Mouse (Mus musculus) hindbrain, postnatal 0 days (tissue): ENCODE data around the gene Apba1. TPM values are rescaled to one million over a fixed set of nuclear protein-coding genes. Genes with fewer than 3 reads are reported as not detected.
A peak's percentile ranks its signal among the peaks of the same experiment; 100 is the strongest.

Experiments
- ATAC-seq: fragments of 200-750 bp; cut with Nextera tagmentation; 2 replicates; pipeline ENCODE4 v1.8.0; 2017; ENCODE audit warnings: mild to moderate bottlenecking, moderate TSS enrichment, moderate library complexity
- DNase-seq: peaks from one replicate; pipeline ENCODE4 v3.0.0-alpha.2; 2015; ENCODE audit warnings: low spot score
- H3K27ac ChIP-seq: fragments of 300-500 bp; sonication (generic); 2 replicates; pipeline ENCODE4 v1.5.1; 2014; ENCODE audit warnings: mild to moderate bottlenecking
- H3K27me3 ChIP-seq: fragments of 300-500 bp; sonication (generic); 2 replicates; pipeline ENCODE4 v1.6.1; 2014; ENCODE audit warnings: low read length, mixed read lengths; ENCODE audit not compliant: insufficient read depth
- H3K36me3 ChIP-seq: fragments of 300-500 bp; sonication (generic); 2 replicates; pipeline ENCODE4 v1.6.1; 2014; ENCODE audit warnings: low read length, mixed read lengths; ENCODE audit not compliant: insufficient read depth
- H3K4me1 ChIP-seq: fragments of 300-500 bp; sonication (generic); 2 replicates; pipeline ENCODE4 v1.6.1; 2014; ENCODE audit warnings: antibody characterized with exemption, low read length, mixed read lengths; ENCODE audit not compliant: insufficient read depth
- H3K4me2 ChIP-seq: fragments of 300-500 bp; sonication (generic); 2 replicates; pipeline ENCODE4 v1.6.1; 2014; ENCODE audit warnings: low read depth, mild to moderate bottlenecking, low read length, moderate library complexity, mixed read lengths
- H3K4me3 ChIP-seq: fragments of 300-500 bp; sonication (generic); 2 replicates; pipeline ENCODE4 v1.5.1; 2014; ENCODE audit warnings: low read length
- H3K9ac ChIP-seq: fragments of 300-500 bp; sonication (generic); replicated peaks from 2 replicates; pipeline ENCODE4 v1.6.1; 2014; ENCODE audit warnings: mild to moderate bottlenecking, low read length, moderate library complexity, mixed read lengths
- H3K9me3 ChIP-seq: fragments of 300-500 bp; sonication (generic); 2 replicates; pipeline ENCODE4 v1.6.1; 2016; ENCODE audit warnings: low read length, mixed read lengths
- CTCF ChIP-seq: IDR thresholded peaks from 2 replicates; pipeline ENCODE4 v1.5.1; 2016; ENCODE audit warnings: antibody characterized with exemption, control low read depth, low read depth
- WGBS: fragments of 180-500 bp; shearing (Covaris S2); extraction: QIAGEN DNeasy Blood & Tissue Kit; methylation state at CpG from one replicate; pipeline ENCODE4 v1.1.7; 2014; 5-methylcytosine and 5-hydroxymethylcytosine counted together
- polyA plus RNA-seq: library from polyadenylated mRNA; unstranded; fragments of >200 nt; fragmentation: Nextera tagmentation; extraction: Ambion mirVana; gene quantifications from 2 replicates; pipeline ENCODE4 v1.2.1, GENCODE M21; 2015
- total RNA-seq: library from RNA; depleted of rRNA; stranded (reverse); fragments of >200 nt; gene quantifications from 2 replicates; pipeline ENCODE4 v1.2.3, GENCODE M21; 2014

Apba1 gene
- total and polyA plus RNA-seq, 2 experiments from 2014 or later = 15.5 to 173 TPM

DNA sequence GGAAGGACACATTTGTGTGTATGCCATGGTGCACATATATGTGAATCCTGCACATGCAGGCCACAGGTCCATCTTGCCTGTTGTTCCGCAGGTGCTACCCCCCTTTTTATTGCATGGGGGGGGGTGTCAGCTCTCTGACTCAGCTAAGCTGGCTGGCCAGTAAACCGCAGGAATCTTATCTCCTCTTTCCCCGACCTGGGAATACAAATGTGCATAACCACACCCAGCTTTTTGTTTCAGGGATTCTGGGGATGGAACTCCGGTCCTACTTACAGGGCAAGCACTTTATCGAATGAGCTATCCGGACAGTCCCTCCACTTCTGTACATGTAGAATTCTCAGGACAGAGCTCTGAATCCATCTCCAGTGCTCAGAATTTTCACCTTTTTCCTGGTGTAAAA, 58.5 kb downstream of the Apba1 start:
- ATAC-seq (no peak; the same call in 1 of the 2 replicates), DNase-seq (no peak)
- no peak overlapping the region for H3K4me2 ChIP-seq
- no peaks in the 10 kb centered on the region for H3K9me3 ChIP-seq
- TF ChIP-seq CTCF = no peak
- H3K4me3 ChIP-seq = no peak overlapping the region
- WGBS = 79% methylated on average over 6 of the region's 6 CpGs
- H3K36me3 ChIP-seq = no peaks in the 10 kb centered on the region
- H3K4me1 ChIP-seq = no peaks in the 10 kb centered on the region
- no peak overlapping the region for H3K27ac ChIP-seq
- no peak overlapping the region for H3K9ac ChIP-seq
- no peaks in the 10 kb centered on the region for H3K27me3 ChIP-seq

DNA sequence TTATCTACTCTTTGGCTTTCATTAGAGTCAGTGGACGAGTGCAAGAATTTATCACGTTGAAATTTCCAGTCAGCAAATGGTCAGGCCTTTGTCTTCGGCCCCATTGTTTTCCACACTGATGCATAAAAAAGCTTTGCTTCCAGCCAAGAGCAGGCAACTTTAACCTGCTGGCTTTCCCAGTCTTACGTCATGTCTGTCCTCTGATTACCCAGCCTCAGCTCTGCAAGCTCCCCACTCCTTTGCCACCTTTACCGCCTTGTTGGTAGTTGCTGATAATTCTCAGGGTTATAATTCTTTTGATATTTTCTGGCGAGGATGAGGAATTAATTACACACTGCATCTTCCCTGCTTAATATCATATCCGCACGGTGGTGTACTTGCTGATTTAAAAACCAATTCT, 61.2 kb downstream of the Apba1 start:
- 47% methylated on average over 8 of the region's 8 CpGs for WGBS
- no peak overlapping the region for H3K9ac ChIP-seq
- H3K27ac ChIP-seq = no peak overlapping the region
- H3K36me3 ChIP-seq = no peaks in the 10 kb centered on the region
- no peaks in the 10 kb centered on the region for H3K9me3 ChIP-seq
- no peaks in the 10 kb centered on the region for H3K27me3 ChIP-seq
- ATAC-seq (no peak), DNase-seq (no peak)
- TF ChIP-seq CTCF = no peak
- H3K4me2 ChIP-seq = no peak overlapping the region
- no peak overlapping the region for H3K4me3 ChIP-seq
- H3K4me1 ChIP-seq = no peaks in the 10 kb centered on the region

DNA sequence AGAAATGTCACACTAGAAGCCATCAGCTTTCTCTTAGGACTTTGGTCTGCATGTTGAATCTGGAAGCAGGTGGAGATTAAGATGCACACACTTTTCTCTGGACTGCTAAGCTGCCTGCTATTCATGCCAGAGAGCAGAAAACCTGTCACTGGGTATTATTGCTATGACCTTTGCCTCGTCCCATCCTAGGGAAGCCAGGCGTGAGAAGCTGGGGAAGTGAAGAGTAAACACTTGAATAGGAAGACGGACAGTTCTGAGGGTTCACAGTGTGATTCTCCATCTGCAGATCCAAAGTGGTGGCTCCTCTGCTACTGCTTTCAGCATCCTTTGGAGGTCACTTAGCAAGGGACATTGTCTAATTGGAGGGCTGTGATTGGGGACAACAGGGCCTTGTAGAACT, 63.8 kb downstream of the Apba1 start:
- H3K4me1 ChIP-seq = no peaks in the 10 kb centered on the region
- 40% methylated on average over 3 of the region's 3 CpGs for WGBS
- no peak overlapping the region for H3K4me2 ChIP-seq
- no peaks in the 10 kb centered on the region for H3K36me3 ChIP-seq
- H3K4me3 ChIP-seq = no peak overlapping the region
- H3K27me3 ChIP-seq = no peaks in the 10 kb centered on the region
- DNase-seq (no peak), ATAC-seq (no peak)
- TF ChIP-seq CTCF = no peak
- H3K27ac ChIP-seq = no peak overlapping the region
- H3K9me3 ChIP-seq = no peaks in the 10 kb centered on the region
- no peak overlapping the region for H3K9ac ChIP-seq

DNA sequence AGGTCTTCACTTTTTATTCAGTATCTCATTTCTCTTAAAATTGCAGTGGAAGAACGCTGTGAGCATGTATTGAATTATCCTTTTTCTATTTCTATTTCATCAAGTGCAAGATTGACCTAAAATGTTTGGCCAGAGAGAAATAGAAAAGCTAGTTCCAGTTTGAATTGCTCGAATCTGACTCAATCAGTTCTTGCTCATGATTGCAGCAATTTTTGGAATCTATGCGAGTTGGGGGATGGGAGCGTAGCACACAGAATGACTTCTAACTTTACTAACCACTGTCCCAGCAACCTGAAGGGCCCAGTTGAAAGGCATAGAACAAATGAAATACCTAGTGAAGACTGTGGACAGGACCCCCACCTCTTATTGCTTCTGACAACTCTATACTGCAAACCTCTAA, 64.8 kb downstream of the Apba1 start:
- WGBS = 93% methylated on average over 4 of the region's 4 CpGs
- no peak for ATAC-seq

DNA sequence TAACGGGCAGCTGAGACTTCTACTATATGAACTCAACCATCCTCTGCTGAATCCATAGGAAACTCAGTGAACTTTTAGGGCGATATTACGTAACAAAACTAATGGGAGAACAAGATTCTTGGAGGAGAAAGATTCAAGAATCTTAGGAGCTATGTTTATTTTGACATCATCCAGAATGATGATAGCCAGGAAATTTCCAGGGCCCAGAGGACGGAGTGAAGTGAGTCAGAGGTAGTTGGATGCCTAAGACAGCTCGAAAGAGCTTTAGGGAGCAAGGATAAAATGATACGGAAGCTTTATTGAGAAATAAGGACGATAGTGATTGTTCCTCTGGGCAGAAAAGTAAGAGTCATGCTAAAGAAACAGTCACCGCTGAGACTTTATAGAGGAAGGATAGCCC, 67.6 kb downstream of the Apba1 start:
- H3K4me3 ChIP-seq = no peak overlapping the region
- H3K9me3 ChIP-seq = no peaks in the 10 kb centered on the region
- peaks cover 4% of the 10 kb centered on the region for H3K4me1 ChIP-seq
- H3K27me3 ChIP-seq = no peaks in the 10 kb centered on the region
- DNase-seq (no peak), ATAC-seq (no peak)
- H3K27ac ChIP-seq = no peak overlapping the region
- no peak overlapping the region for H3K4me2 ChIP-seq
- TF ChIP-seq CTCF = no peak
- no peak overlapping the region for H3K9ac ChIP-seq
- WGBS = 85% methylated on average over 8 of the region's 8 CpGs
- H3K36me3 ChIP-seq = no peaks in the 10 kb centered on the region

More for the DNA sequence above, 64.8 kb downstream of the Apba1 start:
- Histone ChIP-seq H3K9me3 (no peaks in the 10 kb centered on the region), H3K27me3 (no peaks in the 10 kb centered on the region), H3K4me3 (no peak overlapping the region), H3K9ac (no peak overlapping the region), H3K4me1 (no peaks in the 10 kb centered on the region), H3K4me2 (no peak overlapping the region), H3K36me3 (no peaks in the 10 kb centered on the region), H3K27ac (no peak overlapping the region)
- no peak for TF ChIP-seq CTCF
- DNase-seq = no peak

DNA sequence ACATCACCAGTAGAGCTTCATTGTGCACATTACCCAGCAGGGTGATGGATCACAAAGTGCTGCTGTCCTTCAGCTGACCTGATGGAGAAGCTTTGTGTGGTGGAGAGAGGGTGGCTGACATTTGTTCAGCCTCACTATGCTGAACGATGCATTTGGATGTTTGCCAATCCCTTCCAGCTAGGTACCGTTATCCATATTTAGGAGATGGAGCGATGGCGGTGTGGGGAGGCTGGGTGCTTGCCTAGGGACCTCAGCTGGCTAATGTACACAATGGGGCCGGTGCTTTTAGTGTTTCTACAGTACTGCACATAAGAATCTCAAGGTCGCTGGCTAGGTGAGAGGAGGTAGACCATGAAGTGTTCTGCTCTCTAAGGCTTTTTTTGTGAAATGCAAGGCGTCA, 72.1 kb downstream of the Apba1 start:
- 44% methylated on average over 7 of the region's 7 CpGs for WGBS
- no peaks in the 10 kb centered on the region for H3K27me3 ChIP-seq
- ATAC-seq = no peak
- TF ChIP-seq CTCF = no peak
- no peaks in the 10 kb centered on the region for H3K9me3 ChIP-seq
- no peak overlapping the region for H3K4me2 ChIP-seq
- no peak overlapping the region for H3K4me3 ChIP-seq
- no peaks in the 10 kb centered on the region for H3K36me3 ChIP-seq
- H3K27ac ChIP-seq = peak overlapping the region; percentile 54; the same call in 1 of the 2 replicates
- peak; percentile 39 for DNase-seq
- H3K9ac ChIP-seq = no peak overlapping the region
- H3K4me1 ChIP-seq = peaks cover 4% of the 10 kb centered on the region

DNA sequence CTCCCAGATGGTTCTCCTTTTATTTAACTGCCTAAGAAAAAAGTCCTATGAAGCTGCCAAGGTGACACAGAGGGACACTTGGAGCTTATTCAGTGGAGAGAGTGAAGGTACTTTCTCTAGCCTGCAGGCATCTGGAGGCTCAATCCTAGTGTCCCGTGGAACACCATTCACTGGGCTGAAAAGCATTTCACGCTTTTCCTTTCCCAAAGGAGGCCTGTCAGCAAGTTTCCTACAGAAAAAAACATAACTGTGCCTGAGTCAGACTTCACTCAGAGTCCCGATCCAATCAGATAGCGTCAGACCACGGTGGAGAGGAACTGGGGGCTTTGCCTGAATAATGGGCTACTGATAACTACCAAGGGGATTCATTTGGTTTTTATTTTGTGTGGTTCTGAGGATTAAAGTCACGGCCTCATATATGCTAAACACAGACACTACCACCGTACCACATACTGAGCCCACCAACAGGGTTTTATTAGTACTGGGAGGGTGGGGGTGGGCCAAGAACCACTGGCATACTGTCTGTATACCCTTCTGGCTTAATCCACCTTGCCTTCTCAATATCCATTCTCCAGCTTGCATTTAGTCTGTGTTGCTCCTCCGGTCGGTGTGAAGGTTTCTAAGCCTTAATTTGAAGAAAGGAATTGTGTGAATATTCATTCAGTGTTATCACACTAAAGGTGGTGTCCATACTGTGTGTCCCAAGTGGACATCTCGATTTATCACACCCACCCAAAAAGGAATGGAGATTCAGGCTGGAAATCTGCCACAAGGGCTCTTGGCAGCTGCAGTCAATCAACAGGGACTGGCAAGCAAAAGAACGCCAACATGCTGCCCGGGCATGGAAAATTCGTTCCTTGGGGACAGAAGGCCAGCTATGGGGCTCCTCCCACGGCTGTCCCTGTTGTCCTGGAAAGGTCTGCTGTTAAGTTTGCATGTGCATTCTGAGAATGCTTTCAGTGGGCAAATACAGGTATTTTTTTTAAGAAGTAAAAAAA, 75.3 kb downstream of the Apba1 start:
- Histone ChIP-seq H3K27me3 (no peaks in the 10 kb centered on the region), H3K36me3 (no peaks in the 10 kb centered on the region), H3K4me1 (peaks cover 8% of the 10 kb centered on the region), H3K27ac (peak overlapping the region; percentile 60; the same call in 1 of the 2 replicates), H3K9me3 (no peaks in the 10 kb centered on the region), H3K4me3 (no peak overlapping the region), H3K4me2 (no peak overlapping the region; the same call in 1 of the 2 replicates), H3K9ac (no peak overlapping the region)
- 21% methylated on average over 14 of the region's 14 CpGs for WGBS
- no peak for TF ChIP-seq CTCF
- DNase-seq (peak; percentile 72), ATAC-seq (peak; percentile 48)
